Mouse (Mus musculus): Measurements from ENCODE around the gene Ccr4.

The Ccr4 gene

GRCm38 (mm10) chr9:114466871-114467270 lies 37.8 kb downstream of the Ccr4 start:
- no peak for DNase-seq

DNA sequence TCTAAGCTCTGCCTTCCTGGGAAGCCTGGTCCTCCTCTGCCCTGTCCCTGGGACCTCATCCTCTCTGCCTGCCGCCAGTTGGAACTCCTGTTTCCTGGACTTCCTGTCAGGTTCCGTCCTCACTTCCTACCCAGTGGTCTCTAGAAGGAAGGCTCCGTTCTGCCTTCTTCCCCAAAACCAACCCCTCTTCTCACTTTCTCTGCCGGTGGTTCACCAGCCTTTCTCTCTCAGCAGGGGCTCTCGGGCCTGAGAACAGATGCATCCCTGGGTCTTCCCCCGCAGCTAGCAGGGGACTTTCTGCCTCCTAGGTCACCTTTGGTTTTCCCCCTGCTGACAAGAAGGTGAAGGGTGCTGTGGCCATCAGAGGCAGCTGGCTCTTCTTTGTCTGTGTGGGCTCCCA lies 39.3 kb downstream of the Ccr4 start:
- no peak for DNase-seq

DNA sequence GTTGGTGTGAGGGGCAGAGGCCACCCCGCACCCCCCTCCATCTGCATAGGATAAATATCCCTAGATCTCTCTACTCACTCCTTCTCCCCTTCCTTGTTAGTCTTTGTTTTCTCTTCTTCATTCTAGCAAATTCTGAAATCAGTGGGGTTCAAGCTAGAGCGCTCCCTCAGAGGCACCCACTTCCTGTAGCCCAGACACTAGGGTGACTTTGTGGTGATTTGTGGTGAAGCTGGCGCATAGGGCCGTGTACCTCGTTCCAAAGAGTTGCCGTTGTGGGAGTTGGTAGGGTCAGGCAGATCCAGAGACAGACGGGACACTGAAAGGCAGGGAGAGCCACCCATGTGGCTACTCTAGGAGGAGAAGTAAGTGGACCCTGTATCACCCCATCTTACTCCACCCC lies 42.1 kb downstream of the Ccr4 start:
- DNase-seq = no peak

DNA sequence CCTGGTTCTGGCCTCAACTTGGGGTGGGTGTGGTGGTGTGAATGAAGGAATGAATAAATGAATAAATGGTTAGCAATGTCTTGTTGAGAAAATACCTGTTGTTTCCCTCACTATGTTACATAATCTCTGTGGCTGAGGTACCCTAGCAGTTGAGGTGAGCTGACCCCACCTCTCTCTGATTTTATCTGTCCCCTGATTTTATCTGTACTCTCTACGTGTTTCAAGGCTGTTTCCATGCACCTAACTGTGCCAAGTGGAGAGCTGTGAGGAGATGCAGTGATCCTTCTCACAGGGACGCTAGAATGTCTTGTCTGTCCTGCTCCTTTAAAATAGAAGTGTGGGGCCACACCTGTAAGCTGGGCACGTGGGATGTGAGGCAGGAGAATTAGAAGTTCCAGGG lies 46.3 kb downstream of the Ccr4 start:
- no peak for DNase-seq

DNA sequence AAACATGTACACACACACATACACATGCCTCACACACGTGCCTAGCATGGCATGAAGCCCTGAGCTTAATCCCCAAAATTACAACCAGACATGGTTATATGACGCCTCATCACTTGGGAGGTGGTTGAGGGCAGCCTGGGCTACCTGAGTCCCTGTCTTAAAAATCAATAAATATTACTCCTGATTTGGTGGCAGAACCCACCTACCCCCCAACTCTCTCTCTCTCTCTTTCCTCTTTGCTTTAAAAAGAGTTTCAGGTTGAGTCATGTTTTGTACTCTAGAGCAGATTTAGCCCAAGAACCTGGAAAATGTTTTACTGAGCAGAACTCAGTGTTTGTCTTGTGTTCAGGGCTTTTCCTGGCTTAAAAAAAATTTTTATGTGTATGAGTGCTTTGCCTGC lies 49.3 kb downstream of the Ccr4 start:
- no peak for DNase-seq

DNA sequence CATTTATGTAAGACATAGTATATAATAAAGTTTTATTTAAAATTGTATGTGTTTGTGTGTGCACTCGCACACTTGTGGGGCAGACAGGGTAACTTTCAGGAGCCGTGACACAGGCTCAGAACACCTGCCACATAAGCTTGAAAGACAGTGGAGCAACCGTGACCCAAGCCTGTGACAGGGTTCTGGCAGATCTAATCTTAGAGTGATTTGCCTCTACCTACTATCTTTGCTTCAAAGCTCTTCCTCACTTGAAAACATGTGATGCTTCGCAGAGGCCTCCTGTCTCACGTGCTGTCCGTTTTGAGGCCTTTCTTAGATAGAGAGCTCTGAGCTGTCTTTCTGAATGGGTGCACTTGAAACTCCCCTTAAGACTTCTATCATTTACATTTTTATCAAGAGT lies 52.3 kb downstream of the Ccr4 start:
- no peak for DNase-seq

DNA sequence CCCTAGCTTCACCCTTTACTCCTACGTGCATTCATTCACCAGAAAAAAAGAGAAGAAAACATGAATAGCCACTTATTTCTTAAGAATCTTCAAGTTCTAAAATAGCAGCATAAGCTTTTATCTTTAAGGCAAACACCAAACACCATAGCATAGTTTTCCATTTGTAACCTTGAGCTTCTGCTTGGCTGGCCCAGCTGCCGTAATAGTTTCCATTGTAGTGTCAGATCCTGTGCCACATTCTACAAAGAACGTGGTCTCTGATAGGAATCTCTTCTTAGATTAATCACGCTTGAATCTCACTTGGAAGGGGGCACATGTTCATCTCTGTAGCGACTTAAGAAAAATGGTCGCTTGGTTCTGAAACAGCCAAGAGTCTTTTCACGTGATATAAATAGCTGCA lies 53.1 kb downstream of the Ccr4 start:
- no peak for DNase-seq

DNA sequence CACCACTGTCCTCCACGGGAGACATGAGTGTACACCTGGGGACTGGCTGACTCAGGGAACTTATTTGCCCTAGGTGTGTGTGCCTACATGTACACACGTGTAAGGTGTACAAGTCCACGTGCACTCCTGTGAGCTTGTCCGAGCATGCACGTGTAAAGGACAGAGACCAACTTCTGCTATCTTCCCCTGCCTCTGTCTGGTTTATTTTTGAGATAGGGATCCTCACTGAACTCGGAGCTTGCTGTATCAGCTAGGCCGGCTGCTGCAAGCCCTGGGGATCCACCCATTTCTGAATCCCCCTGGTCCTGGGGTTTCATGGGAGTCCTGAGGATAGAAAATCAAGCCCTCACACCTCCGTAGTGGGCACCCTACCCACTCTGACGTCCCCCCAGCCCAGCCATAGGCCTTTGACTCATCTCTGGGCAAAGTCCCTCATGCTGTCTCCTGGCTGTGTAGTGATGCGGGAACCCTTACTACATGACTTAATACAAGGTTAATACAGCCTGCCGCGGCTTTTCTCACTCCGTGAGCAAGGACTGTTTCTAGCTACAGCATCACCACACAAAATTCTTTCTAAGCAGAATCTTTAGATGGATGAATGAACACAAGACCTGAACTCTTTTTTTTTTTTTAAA lies 55.5 kb downstream of the Ccr4 start:
- DNase-seq = no peak

DNA sequence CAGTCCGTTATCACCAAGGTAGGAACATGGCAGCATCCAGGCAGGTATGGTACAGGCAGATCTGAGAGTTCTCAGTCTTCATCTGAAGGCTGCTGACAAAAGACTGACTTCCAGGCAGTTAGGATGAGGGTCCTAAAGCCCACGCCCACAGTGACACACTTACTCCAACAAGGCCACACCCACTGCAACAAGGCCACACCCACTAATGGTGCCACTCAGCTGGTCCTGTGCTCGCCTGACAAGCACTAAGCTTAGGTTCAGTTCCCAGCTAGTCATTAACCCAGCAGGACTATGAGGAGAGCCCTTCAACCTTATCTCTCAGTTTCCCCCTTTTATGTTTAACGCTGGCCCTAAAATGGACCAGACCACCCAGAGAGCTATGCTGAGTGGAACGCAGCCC lies 56.0 kb downstream of the Ccr4 start:
- DNase-seq = no peak

GRCm38 (mm10) chr9:114446887-114447286 lies 57.8 kb downstream of the Ccr4 start:
- no peak for DNase-seq

DNA sequence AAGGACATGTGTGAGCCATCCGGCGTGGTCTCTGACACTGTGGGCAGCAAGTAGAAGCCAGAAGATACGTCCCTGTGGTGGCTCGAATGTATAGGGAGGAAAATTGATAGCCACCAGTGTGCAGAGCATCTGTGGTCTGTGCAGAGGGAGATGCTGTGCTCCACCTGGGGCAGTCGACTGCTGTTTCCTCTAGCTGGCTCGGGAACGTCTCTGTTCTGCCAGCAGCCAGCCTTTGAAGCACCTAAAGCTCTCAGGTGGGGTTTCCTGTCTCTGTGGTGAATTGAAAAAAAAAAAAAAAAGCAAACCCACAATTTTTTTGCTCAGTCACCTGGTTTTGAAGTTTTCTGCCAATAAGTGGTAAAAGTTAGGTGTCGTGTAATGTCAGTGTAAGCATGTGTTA lies 61.4 kb downstream of the Ccr4 start:
- no peak for DNase-seq

DNA sequence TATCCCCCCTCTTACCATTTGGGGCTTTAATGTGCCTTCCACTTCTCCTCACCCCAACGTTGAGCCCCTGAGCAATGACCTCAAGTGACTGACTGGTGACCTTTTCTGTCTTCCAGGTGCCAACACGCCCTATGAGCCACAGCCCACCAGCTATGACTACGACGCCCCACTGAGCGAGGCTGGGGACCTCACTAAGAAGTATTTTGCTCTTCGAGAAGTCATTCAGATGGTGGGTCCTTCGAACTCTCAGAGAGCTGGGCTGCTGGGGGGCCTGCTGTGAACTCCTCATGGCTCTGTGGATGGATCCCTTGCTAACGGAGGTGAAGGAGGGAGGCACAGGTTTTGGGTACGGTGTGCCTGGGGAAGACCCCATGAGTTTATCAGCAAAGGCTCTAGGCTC lies 61.8 kb downstream of the Ccr4 start:
- no peak for DNase-seq

GRCm38 (mm10) chr9:114442225-114442624 lies 62.5 kb downstream of the Ccr4 start:
- DNase-seq = no peak

GRCm38 (mm10) chr9:114440548-114440947 lies 64.2 kb downstream of the Ccr4 start:
- DNase-seq = no peak
